Mouse (Mus musculus): ENCODE results near the gene Lin52. TPM values are rescaled to one million over a fixed set of nuclear protein-coding genes. Genes with fewer than 3 reads are reported as not detected.

Gene Lin52
- polyA plus RNA-seq, 1 experiment, result 29.5 TPM

- Histone ChIP-seq H3K4me3 (ENCODE audit: low read depth, low read length) (no peak overlapping the region), H3K27ac (ENCODE audit: insufficient read depth, low read length) (no peak overlapping the region), H3K9ac (ENCODE audit: low read depth, poor library complexity, severe bottlenecking) (no peak overlapping the region), H3K36me3 (ENCODE audit: control insufficient read depth, insufficient read depth, low read length, poor library complexity, severe bottlenecking) (peaks cover 10% of the 10 kb centered on the region), H3K9me3 (replicated peaks; ENCODE audit: control insufficient read depth, insufficient read depth, low read length, poor library complexity, severe bottlenecking) (no peaks in the 10 kb centered on the region), H3K27me3 (ENCODE audit: control insufficient read depth, insufficient read depth, low read length, poor library complexity, severe bottlenecking) (no peaks in the 10 kb centered on the region), H3K4me1 (ENCODE audit: control insufficient read depth, insufficient read depth, low read length) (peaks cover 2% of the 10 kb centered on the region)
- no peak for TF ChIP-seq EP300 (IDR thresholded peaks at IDR 0.05; ENCODE audit: insufficient read depth, low read depth, low read length)
- TF ChIP-seq POLR2A (IDR thresholded peaks at IDR 0.05; ENCODE audit: insufficient read depth, low read length), result no peak
- TF ChIP-seq CTCF (IDR thresholded peaks at IDR 0.05; ENCODE audit: low read depth, low read length), result no peak
These were observed 30.0 kb downstream of the Lin52 start for GRCm38 (mm10) chr12:84481251-84481650.

- Histone ChIP-seq H3K4me3 (ENCODE audit: low read depth, low read length) (no peak overlapping the region), H3K27ac (ENCODE audit: insufficient read depth, low read length) (no peak overlapping the region), H3K4me1 (ENCODE audit: control insufficient read depth, insufficient read depth, low read length) (peaks cover 2% of the 10 kb centered on the region), H3K9ac (ENCODE audit: low read depth, poor library complexity, severe bottlenecking) (no peak overlapping the region), H3K36me3 (ENCODE audit: control insufficient read depth, insufficient read depth, low read length, poor library complexity, severe bottlenecking) (peaks cover 12% of the 10 kb centered on the region), H3K9me3 (replicated peaks; ENCODE audit: control insufficient read depth, insufficient read depth, low read length, poor library complexity, severe bottlenecking) (no peaks in the 10 kb centered on the region), H3K27me3 (ENCODE audit: control insufficient read depth, insufficient read depth, low read length, poor library complexity, severe bottlenecking) (no peaks in the 10 kb centered on the region)
- no peak for TF ChIP-seq POLR2A (IDR thresholded peaks at IDR 0.05; ENCODE audit: insufficient read depth, low read length)
- no peak for TF ChIP-seq CTCF (IDR thresholded peaks at IDR 0.05; ENCODE audit: low read depth, low read length)
- TF ChIP-seq EP300 (IDR thresholded peaks at IDR 0.05; ENCODE audit: insufficient read depth, low read depth, low read length), result no peak
These were observed 31.8 kb downstream of the Lin52 start for GRCm38 (mm10) chr12:84482778-84483585.

- Histone ChIP-seq H3K27ac (ENCODE audit: insufficient read depth, low read length) (no peak overlapping the region), H3K4me3 (ENCODE audit: low read depth, low read length) (no peak overlapping the region), H3K4me1 (ENCODE audit: control insufficient read depth, insufficient read depth, low read length) (peaks cover 2% of the 10 kb centered on the region), H3K9me3 (replicated peaks; ENCODE audit: control insufficient read depth, insufficient read depth, low read length, poor library complexity, severe bottlenecking) (no peaks in the 10 kb centered on the region), H3K27me3 (ENCODE audit: control insufficient read depth, insufficient read depth, low read length, poor library complexity, severe bottlenecking) (no peaks in the 10 kb centered on the region), H3K9ac (ENCODE audit: low read depth, poor library complexity, severe bottlenecking) (no peak overlapping the region), H3K36me3 (ENCODE audit: control insufficient read depth, insufficient read depth, low read length, poor library complexity, severe bottlenecking) (peaks cover 5% of the 10 kb centered on the region)
- TF ChIP-seq POLR2A (IDR thresholded peaks at IDR 0.05; ENCODE audit: insufficient read depth, low read length), result no peak
- TF ChIP-seq EP300 (IDR thresholded peaks at IDR 0.05; ENCODE audit: insufficient read depth, low read depth, low read length), result 0 out of 2 replicates have a peak, but pooled peaks have one; percentile 17
These were observed 36.3 kb downstream of the Lin52 start for GRCm38 (mm10) chr12:84487324-84488056.

DNA sequence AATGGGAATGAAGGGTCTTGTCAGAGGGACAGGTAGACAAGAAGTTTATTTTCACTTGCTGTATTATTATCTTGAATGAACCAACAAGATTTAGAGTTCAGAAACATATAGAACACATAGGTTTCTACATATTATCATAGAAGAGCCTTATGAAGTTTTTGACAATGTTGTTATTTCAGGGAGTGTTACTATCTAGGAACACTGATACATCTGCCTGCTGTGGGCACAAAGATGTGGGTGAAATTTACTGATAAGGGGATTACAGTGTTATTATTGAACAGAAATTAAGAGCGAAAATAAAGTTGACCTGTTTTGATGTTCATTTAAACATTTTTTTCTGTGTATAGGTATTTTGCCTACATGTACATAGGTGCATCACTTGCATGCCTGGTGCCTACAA is 45.6 kb downstream of the Lin52 start:
- no peak overlapping the region for H3K4me3 ChIP-seq (ENCODE audit: low read depth, low read length)
- H3K9me3 ChIP-seq (replicated peaks; ENCODE audit: control insufficient read depth, insufficient read depth, low read length, poor library complexity, severe bottlenecking), result no peaks in the 10 kb centered on the region
- H3K27me3 ChIP-seq (ENCODE audit: control insufficient read depth, insufficient read depth, low read length, poor library complexity, severe bottlenecking), result no peaks in the 10 kb centered on the region
- H3K27ac ChIP-seq (ENCODE audit: insufficient read depth, low read length), result no peak overlapping the region
- TF ChIP-seq POLR2A (IDR thresholded peaks at IDR 0.05; ENCODE audit: insufficient read depth, low read length) (no peak), EP300 (IDR thresholded peaks at IDR 0.05; ENCODE audit: insufficient read depth, low read depth, low read length) (no peak)
- H3K4me1 ChIP-seq (ENCODE audit: control insufficient read depth, insufficient read depth, low read length), result no peaks in the 10 kb centered on the region
- H3K9ac ChIP-seq (ENCODE audit: low read depth, poor library complexity, severe bottlenecking), result no peak overlapping the region
- no peaks in the 10 kb centered on the region; the same call in 1 of the 2 replicates for H3K36me3 ChIP-seq (ENCODE audit: control insufficient read depth, insufficient read depth, low read length, poor library complexity, severe bottlenecking)

DNA sequence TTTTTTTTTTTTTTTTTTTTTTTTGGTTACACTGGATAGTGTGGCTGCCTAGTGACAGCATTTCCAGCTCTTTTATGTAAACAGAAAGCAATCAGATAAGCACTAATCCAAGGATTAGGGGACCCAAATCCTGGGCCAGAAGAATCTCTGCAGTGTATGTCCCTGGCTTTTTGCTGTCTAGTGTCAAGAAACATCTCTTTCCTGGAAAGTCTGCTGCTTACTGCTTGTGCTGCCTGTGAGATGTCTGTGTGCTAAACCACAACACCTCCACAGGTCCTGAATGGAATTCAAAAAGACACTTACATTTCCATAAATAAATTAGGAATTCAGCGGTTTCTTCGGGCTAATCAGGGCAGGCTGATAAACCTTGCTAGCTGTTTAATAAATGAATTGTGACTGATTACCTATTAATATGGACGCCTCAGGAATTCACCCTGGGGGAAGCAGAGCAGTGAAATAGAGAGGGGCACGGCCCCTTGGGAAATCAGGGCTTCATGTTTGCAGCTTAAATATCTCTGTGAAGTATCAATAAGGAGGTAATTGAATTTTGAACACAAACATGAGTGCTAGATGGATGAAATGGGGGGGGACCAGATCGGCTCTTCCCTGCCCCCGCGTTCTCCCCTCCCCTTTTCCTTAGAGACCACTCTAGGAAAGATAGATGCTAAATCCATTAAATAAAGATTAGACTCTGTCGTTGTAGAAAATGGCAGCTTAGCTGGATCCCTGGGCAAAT is 49.5 kb downstream of the Lin52 start:
- Histone ChIP-seq H3K9me3 (replicated peaks; ENCODE audit: control insufficient read depth, insufficient read depth, low read length, poor library complexity, severe bottlenecking) (no peaks in the 10 kb centered on the region), H3K4me3 (ENCODE audit: low read depth, low read length) (no peak overlapping the region), H3K4me1 (ENCODE audit: control insufficient read depth, insufficient read depth, low read length) (no peaks in the 10 kb centered on the region), H3K36me3 (ENCODE audit: control insufficient read depth, insufficient read depth, low read length, poor library complexity, severe bottlenecking) (no peaks in the 10 kb centered on the region; the same call in 1 of the 2 replicates), H3K27me3 (ENCODE audit: control insufficient read depth, insufficient read depth, low read length, poor library complexity, severe bottlenecking) (no peaks in the 10 kb centered on the region), H3K27ac (ENCODE audit: insufficient read depth, low read length) (no peak overlapping the region), H3K9ac (ENCODE audit: low read depth, poor library complexity, severe bottlenecking) (no peak overlapping the region)
- no peak for TF ChIP-seq EP300 (IDR thresholded peaks at IDR 0.05; ENCODE audit: insufficient read depth, low read depth, low read length)
- no peak for TF ChIP-seq CTCF (IDR thresholded peaks at IDR 0.05; ENCODE audit: low read depth, low read length)
- no peak for TF ChIP-seq POLR2A (IDR thresholded peaks at IDR 0.05; ENCODE audit: insufficient read depth, low read length)
